Mouse (Mus musculus): Measurements from ENCODE around the gene Diaph3.

DNA sequence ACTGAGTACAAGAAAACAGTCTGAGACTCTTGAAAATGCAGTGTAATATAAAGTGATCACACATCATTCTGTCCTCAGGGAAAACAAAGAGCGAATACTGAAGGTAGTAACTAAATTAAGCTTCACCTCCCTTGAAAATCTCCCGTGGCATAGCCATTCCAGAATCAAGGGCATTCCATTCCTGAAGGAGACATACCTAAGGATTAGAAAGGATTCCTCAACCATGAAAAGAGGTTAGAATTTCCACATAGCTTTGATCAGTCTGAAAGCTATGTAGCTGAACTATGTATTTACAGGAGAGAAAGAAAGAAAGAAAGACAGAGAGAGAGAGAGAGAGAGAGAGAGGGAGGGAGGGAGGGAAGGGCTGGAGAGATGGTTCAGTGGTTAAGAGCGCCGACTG, 210.3 kb downstream of the Diaph3 start:
- TF ChIP-seq POLR2A (IDR thresholded peaks at IDR 0.05; ENCODE audit: low read depth, low read length) (no peak), CHD2 (IDR thresholded peaks at IDR 0.05; ENCODE audit: low read length) (no peak), CTCF (conservative IDR thresholded peaks at IDR 0.05 in 1 of 2, IDR thresholded peaks at IDR 0.05 in 1 of 2; ENCODE audit: low read depth in 2 of 2, low read length in 2 of 2) (no peak), EP300 (IDR thresholded peaks at IDR 0.05; ENCODE audit: low read length) (no peak), USF2 (conservative IDR thresholded peaks at IDR 0.05; ENCODE audit: low read depth, low read length) (no peak), POLR2AphosphoS2 (IDR thresholded peaks at IDR 0.05; ENCODE audit: low read depth, low read length) (no peak), MXI1 (IDR thresholded peaks at IDR 0.05; ENCODE audit: low read depth, low read length) (no peak), NELFE (IDR thresholded peaks at IDR 0.05; ENCODE audit: low read depth, low read length) (no peak), TCF12 (IDR thresholded peaks at IDR 0.05; ENCODE audit: low read depth, low read length) (no peak), SMC3 (IDR thresholded peaks at IDR 0.05; ENCODE audit: low read depth, low read length) (no peak), IRF4 (IDR thresholded peaks at IDR 0.05; ENCODE audit: low read depth, low read length) (no peak), RAD21 (IDR thresholded peaks at IDR 0.05; ENCODE audit: low read depth, low read length) (no peak), HCFC1 (IDR thresholded peaks at IDR 0.05; ENCODE audit: low read depth, low read length) (no peak), JUND (conservative IDR thresholded peaks at IDR 0.05; ENCODE audit: low read depth, low read length) (no peak)
